Mouse (Mus musculus): ENCODE measurements at regions not wholly inside any gene's neighbourhood (a gene's known extent, or its start where the extent isn't known, plus 50 kb on each side); places are given as distances from the start of the nearest gene placed in this dataset.

GRCm38 (mm10) chr4:152916576-152916975 lies 438.9 kb upstream of the Kcnab2 start:
- TF ChIP-seq MYOD1 (IDR thresholded peaks at IDR 0.05; ENCODE audit: control insufficient read depth, insufficient read length, low read depth) (no peak), CTCF (IDR thresholded peaks at IDR 0.05; ENCODE audit: control insufficient read depth, insufficient read depth, insufficient read length) (no peak), FOSL1 (IDR thresholded peaks at IDR 0.05; ENCODE audit: insufficient read depth, low read length, poor library complexity, severe bottlenecking) (no peak)

Measured in C2C12 (cell line).